Mouse (Mus musculus): ENCODE data around the gene Plpp1. TPM values are rescaled to one million over a fixed set of nuclear protein-coding genes. Genes with fewer than 3 reads are reported as not detected.

Gene Plpp1
- polyA plus RNA-seq, 1 experiment from 2014 or later, result 135 TPM

DNA sequence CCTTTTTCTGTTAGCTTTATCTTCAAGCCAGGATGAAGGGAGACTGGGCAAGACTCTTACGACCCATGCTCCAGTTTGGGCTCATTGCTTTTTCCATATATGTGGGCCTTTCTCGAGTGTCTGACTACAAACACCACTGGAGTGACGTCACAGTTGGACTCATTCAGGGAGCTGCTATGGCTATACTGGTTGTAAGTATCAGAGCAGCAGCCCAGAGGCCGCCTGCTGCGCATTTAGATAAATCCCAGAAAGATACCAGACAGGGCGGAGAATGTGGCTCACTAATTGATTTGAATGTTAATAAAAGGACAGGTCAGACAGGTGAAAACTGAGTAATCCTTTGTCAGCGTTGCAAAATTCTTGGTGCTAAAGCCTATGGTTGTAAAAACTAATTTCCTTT lies 66.2 kb downstream of the Plpp1 start:
- H3K27me3 ChIP-seq (ENCODE audit: insufficient read depth, low read length), result no peaks in the 10 kb centered on the region
- no peak overlapping the region for H3K4me3 ChIP-seq (replicated peaks; ENCODE audit: low read depth, low read length)
- H3K36me3 ChIP-seq (ENCODE audit: insufficient read depth, low read length), result peaks cover 55% of the 10 kb centered on the region
- H3K27ac ChIP-seq, result no peak overlapping the region
- H3K9ac ChIP-seq (ENCODE audit: low read depth, low read length), result no peak overlapping the region
- no peak for TF ChIP-seq CTCF (IDR thresholded peaks at IDR 0.05; ENCODE audit: low read depth)
- 87% methylated on average over 7 of the region's 7 CpGs for WGBS
- ATAC-seq (replicated peaks; ENCODE audit: low FRiP score, low read depth) (no peak), DNase-seq (ENCODE audit: low spot score) (no peak)
- H3K4me1 ChIP-seq (replicated peaks; ENCODE audit: insufficient read depth, low read length), result 0 out of 2 replicates have a peak, but pooled peaks cover 8% of the 10 kb centered on the region
- no peak overlapping the region for H3K4me2 ChIP-seq (ENCODE audit: low read length)
- no peaks in the 10 kb centered on the region for H3K9me3 ChIP-seq (replicated peaks; ENCODE audit: low read length)

DNA sequence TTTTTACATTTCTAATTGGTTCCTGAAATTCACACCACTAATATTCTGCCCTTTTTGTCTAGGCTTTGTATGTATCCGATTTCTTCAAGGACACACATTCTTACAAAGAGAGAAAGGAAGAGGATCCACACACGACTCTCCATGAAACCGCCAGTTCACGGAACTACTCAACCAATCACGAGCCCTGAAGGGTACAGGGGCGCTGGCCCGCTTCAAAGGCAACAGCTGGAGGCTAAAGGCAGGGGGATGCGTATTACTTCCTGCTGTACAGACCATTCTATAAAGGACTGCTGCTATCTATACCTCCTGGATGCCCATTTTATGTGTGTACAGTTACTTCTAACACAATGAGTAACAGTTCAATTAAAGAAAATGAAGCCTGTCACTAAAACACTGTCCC lies 66.8 kb downstream of the Plpp1 start:
- Histone ChIP-seq H3K4me3 (replicated peaks; ENCODE audit: low read depth, low read length) (no peak overlapping the region), H3K9ac (ENCODE audit: low read depth, low read length) (no peak overlapping the region), H3K9me3 (replicated peaks; ENCODE audit: low read length) (no peaks in the 10 kb centered on the region), H3K27me3 (ENCODE audit: insufficient read depth, low read length) (no peaks in the 10 kb centered on the region), H3K4me2 (ENCODE audit: low read length) (no peak overlapping the region), H3K4me1 (replicated peaks; ENCODE audit: insufficient read depth, low read length) (0 out of 2 replicates have a peak, but pooled peaks cover 3% of the 10 kb centered on the region), H3K36me3 (ENCODE audit: insufficient read depth, low read length) (peaks cover 60% of the 10 kb centered on the region), H3K27ac (no peak overlapping the region)
- WGBS, result 76% methylated on average over 8 of the region's 8 CpGs
- ATAC-seq (replicated peaks; ENCODE audit: low FRiP score, low read depth) (no peak), DNase-seq (ENCODE audit: low spot score) (no peak)
- TF ChIP-seq CTCF (IDR thresholded peaks at IDR 0.05; ENCODE audit: low read depth), result no peak

DNA sequence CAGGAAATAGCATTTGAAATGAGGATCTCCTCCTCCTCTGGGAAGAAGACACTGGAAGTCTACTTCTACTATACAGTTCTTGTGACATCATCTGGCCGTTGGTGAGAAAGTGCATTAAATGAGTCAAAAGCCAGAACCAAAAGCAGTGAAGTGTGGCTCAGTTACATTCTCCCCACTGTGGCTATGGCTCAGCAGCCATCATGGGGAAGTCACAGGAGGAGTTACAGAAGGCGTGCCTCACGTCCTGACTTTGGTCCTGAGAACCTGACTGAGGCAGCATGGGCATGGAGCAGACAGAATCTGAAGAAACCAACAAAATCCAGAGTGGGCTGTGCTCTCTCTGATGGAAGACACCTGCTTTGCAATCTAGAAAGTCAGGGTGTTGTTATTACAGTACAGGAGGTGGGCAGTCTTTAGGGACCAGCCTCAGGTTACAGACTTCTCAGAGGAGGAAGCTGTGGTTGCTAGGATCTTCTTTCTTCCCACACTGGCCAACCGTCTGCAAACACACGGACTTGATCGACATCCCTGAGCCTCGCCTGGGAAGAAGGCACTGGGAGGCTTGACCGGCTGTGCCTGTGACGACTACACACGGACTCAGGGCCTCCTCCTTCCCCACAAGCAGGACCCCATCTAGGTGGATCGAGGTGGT lies 69.6 kb downstream of the Plpp1 start:
- Histone ChIP-seq H3K9me3 (replicated peaks; ENCODE audit: low read length) (no peaks in the 10 kb centered on the region), H3K27me3 (ENCODE audit: insufficient read depth, low read length) (no peaks in the 10 kb centered on the region), H3K4me2 (ENCODE audit: low read length) (no peak overlapping the region), H3K36me3 (ENCODE audit: insufficient read depth, low read length) (peaks cover 61% of the 10 kb centered on the region), H3K4me3 (replicated peaks; ENCODE audit: low read depth, low read length) (no peak overlapping the region), H3K9ac (ENCODE audit: low read depth, low read length) (no peak overlapping the region), H3K27ac (no peak overlapping the region), H3K4me1 (replicated peaks; ENCODE audit: insufficient read depth, low read length) (no peaks in the 10 kb centered on the region)
- ATAC-seq (replicated peaks; ENCODE audit: low FRiP score, low read depth) (peak; percentile 83), DNase-seq (ENCODE audit: low spot score) (peak; percentile 80)
- 46% methylated on average over 11 of the region's 11 CpGs for WGBS
- no peak for TF ChIP-seq CTCF (IDR thresholded peaks at IDR 0.05; ENCODE audit: low read depth)

DNA sequence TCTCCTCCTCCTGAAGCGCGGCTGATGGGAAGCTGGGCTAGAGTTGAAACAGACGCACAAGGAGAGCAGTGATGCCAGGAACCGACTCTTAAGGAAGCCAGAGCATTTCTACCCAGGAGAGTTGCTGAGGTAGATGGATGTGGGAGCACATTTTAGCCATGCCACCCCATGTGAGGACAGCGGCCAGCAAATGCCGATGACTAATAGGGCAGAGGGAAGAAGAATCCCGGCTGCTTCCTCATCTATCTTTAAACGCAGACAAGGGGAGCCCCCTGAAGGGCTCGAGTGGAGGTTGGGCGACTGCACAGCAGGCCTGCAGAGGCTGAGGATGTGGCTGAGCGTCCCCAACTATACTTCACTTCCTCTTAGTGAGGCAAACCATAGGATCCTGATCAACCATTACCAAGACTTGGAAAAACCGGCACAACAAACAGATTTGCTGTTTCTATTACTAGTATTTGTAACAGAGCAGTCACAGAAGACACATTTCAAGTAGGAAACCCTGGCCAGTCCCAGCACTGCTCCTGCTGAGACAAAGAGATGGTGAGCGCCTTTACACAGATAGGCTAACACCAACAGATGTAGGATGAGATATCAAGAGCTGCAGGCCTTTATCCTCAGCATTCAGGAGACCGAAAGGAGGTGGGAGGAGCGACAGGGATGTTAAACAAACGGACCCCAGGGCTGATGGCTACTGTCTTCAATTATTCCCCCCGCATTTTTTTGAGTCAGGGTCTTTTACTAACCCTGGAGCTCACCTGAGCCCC lies 71.1 kb downstream of the Plpp1 start:
- no peak for DNase-seq (ENCODE audit: low spot score)
- no peak for ATAC-seq (replicated peaks; ENCODE audit: low FRiP score, low read depth)
- no peak overlapping the region for H3K4me2 ChIP-seq (ENCODE audit: low read length)
- no peaks in the 10 kb centered on the region for H3K9me3 ChIP-seq (replicated peaks; ENCODE audit: low read length)
- TF ChIP-seq CTCF (IDR thresholded peaks at IDR 0.05; ENCODE audit: low read depth), result no peak
- no peak overlapping the region for H3K4me3 ChIP-seq (replicated peaks; ENCODE audit: low read depth, low read length)
- H3K36me3 ChIP-seq (ENCODE audit: insufficient read depth, low read length), result peaks cover 50% of the 10 kb centered on the region
- H3K27ac ChIP-seq, result no peak overlapping the region
- no peaks in the 10 kb centered on the region for H3K4me1 ChIP-seq (replicated peaks; ENCODE audit: insufficient read depth, low read length)
- H3K27me3 ChIP-seq (ENCODE audit: insufficient read depth, low read length), result no peaks in the 10 kb centered on the region
- H3K9ac ChIP-seq (ENCODE audit: low read depth, low read length), result no peak overlapping the region
- 75% methylated on average over 17 of the region's 17 CpGs for WGBS

DNA sequence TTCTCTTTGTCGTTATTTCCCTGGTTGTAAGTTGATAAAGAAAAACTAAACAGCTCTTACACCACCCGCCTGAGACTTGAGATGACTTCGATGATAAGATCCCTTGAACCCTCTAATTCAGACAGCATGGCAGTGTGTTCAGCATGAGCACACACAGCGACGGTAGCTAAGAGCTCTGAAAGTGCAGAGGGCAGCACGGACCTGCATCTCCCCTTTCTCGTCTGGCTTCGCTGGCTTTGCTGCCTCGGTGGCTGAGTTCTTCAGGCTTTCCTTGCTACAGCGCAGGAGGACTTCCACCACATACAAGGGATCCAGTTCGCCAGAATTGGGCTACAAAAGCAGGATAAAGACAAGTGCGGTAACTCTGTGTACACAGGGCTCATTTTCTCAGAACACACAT lies 86.6 kb downstream of the Plpp1 start:
- no peak overlapping the region for H3K4me3 ChIP-seq (replicated peaks; ENCODE audit: low read depth, low read length)
- H3K4me2 ChIP-seq (ENCODE audit: low read length), result no peak overlapping the region
- H3K27me3 ChIP-seq (ENCODE audit: insufficient read depth, low read length), result no peaks in the 10 kb centered on the region
- DNase-seq (ENCODE audit: low spot score) (peak; percentile 31), ATAC-seq (replicated peaks; ENCODE audit: low FRiP score, low read depth) (no peak; the same call in 1 of the 2 replicates)
- H3K36me3 ChIP-seq (ENCODE audit: insufficient read depth, low read length), result peaks cover 46% of the 10 kb centered on the region
- no peak overlapping the region for H3K27ac ChIP-seq
- H3K9ac ChIP-seq (ENCODE audit: low read depth, low read length), result no peak overlapping the region
- no peak for TF ChIP-seq CTCF (IDR thresholded peaks at IDR 0.05; ENCODE audit: low read depth)
- WGBS, result 50% methylated on average over 12 of the region's 12 CpGs
- H3K4me1 ChIP-seq (replicated peaks; ENCODE audit: insufficient read depth, low read length), result no peaks in the 10 kb centered on the region
- H3K9me3 ChIP-seq (replicated peaks; ENCODE audit: low read length), result no peaks in the 10 kb centered on the region

DNA sequence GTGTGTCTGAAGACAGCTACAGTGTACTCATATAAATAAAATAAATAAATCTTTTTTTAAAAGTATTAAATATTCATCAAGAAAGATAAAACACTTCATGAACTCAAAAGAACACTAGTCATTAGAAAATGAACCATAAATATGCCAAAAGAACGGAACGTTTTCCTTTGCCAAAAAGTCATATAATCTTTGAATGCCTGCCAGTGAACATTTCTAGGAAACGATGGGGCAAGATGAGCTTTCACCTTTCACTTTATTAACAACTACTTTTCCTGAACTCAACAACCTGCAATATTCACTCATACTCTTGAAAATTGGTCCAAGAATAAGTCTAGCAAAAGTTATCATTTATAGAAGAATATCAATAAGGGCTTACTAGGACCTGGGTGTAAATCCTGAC lies 101.6 kb downstream of the Plpp1 start:
- Histone ChIP-seq H3K27ac (no peak overlapping the region), H3K4me3 (replicated peaks; ENCODE audit: low read depth, low read length) (no peak overlapping the region), H3K9ac (ENCODE audit: low read depth, low read length) (no peak overlapping the region), H3K27me3 (ENCODE audit: insufficient read depth, low read length) (no peaks in the 10 kb centered on the region), H3K36me3 (ENCODE audit: insufficient read depth, low read length) (peaks cover 33% of the 10 kb centered on the region), H3K4me1 (replicated peaks; ENCODE audit: insufficient read depth, low read length) (no peaks in the 10 kb centered on the region), H3K9me3 (replicated peaks; ENCODE audit: low read length) (no peaks in the 10 kb centered on the region), H3K4me2 (ENCODE audit: low read length) (no peak overlapping the region)
- 54% methylated on average over 3 of the region's 3 CpGs for WGBS
- no peak for TF ChIP-seq CTCF (IDR thresholded peaks at IDR 0.05; ENCODE audit: low read depth)
- DNase-seq (ENCODE audit: low spot score) (no peak), ATAC-seq (replicated peaks; ENCODE audit: low FRiP score, low read depth) (no peak)
